Mouse (Mus musculus) urinary bladder, postnatal 14 days (tissue): ENCODE measurements around the gene Arf4.
"Not testable (repeated sequence)": the region's sequence is repeated elsewhere in the genome, so short reads cannot be mapped to it uniquely, and the experiment has no call there.

Source experiments
- DNase-seq: peaks from one replicate; pipeline ENCODE4 v3.0.0; 2021; ENCODE audit warnings: low spot score

Arf4 gene

DNA sequence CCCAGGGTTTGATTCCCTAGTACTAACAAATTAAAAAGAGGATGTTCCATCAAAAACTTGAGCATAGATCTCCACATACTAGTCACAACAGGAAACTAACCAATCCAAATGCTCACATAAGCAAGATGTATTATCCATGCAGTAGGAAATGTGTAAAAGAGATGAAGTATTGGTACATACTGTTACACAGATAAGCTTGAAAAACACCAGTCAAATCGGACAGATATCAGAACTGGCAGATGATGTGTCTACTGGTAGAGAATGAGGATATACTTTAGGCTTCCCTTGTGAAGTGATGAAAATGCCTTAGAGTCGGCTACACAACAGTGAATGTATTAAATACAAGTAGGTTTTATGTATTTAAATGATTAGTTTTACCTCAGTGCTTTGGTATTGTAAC lies 24.6 kb downstream of the Arf4 start:
- no peak for DNase-seq

- no peak for DNase-seq
These were observed 26.0 kb downstream of the Arf4 start for GRCm38 (mm10) chr14:26663851-26664250.

DNA sequence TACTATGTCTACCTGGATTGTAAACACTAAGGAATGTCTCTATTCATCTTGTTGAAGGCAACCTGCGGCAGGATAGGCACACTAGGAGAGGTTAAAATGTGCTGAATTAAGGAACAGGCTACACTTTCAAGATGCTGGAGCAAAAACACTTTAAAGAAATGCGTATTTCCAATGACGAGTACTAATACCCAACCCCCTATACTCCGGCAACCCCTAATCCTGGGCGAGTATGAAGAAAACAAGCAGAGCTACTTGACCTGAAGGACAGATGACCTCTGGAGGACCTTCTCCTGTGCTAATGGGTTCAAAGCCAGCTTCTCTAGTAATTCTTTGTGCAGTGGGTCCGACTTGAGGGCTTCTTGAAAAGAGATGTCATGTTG lies 30.1 kb downstream of the Arf4 start:
- DNase-seq, result no peak

DNA sequence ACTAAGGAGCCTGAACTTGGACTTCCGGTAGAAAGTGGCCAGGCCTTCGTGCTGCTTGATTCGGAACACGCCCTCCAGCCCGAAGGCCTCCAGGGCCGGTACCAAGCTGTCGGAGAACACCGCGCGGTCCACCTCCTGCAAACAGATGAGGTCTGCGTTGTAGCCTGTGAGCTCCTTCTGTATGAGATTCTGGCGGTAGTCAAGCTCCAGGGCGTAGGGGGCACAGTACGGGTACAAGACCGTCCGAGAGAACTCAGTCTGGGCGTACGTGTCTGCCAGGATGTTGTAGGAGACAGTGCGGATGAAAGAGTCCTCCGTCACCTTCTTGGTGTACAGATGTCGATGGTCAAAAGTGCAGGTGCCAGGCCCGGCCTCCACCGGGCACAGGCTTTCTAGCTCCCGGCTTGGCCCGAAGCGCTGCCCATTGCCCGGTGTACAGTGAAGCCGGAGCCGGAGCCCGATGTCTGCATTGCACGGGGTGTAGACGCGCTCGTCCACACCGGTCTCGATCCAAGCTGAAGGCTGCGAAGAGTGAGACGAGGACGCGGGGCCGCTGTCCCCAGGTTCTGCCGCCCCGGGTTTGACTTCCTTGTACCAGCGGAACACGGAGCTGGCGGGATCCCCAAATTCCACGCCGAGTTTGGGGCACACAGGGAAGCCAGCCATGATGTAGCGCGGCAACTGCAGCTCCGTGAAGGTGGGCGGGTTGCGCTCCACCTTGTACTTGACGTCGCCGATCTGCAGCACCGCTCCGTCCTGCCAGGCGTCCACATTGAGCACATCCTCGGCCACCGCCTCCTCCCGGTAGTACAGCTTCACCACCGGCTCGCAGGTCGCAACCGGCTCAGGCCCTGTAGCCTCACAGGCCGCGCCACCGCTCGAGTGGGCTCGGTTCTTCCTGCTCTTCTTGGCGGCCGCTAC lies 30.8 kb downstream of the Arf4 start:
- DNase-seq, result peak; percentile 36

DNA sequence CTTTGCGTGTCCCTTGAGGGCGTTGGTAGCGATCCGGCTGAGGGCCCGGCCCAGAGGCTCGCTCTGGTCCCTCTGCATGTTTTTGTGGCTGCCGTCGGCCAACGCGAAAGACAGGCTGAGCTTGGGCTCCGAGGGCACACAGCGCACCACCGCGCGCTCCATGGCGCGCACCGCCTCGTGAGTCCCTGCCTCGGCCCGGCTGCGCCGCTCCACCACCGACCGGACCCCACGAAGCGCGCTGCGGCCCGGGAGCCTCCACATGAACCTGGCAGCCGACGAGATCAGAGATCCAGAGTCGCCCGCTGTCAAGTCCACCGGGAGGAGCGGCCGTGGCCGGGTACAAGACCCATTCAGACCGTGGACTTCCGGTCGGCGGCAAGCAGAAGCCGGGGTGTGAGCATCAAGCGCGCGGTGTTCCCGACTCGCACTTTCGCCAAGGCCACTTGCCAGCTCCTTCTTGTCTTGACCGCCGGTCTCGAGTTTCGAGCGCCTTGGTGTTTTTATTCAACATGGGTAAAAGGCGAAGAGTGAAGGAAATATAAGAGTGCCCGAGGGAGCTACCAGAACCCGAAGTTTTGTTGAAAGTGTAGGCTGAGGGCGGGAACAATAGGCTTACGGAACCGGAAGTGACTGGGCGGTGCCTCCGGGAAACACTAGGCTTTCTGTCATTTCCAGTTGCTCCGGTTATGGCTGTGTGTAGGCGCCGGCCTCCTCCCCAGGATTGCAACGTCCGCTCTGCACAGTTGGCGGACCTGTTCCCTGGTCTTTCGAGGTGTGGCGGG lies 31.6 kb downstream of the Arf4 start, which contains the start of gene Pde12:
TSS of gene Pde12 (minus strand) at position 592 of the 782 bp plus-strand sequence.
- peak; percentile 88 for DNase-seq

- no peak for DNase-seq
These were observed 33.1 kb downstream of the Arf4 start for GRCm38 (mm10) chr14:26670964-26671363.

GRCm38 (mm10) chr14:26671870-26672615 lies 34.2 kb downstream of the Arf4 start:
- not testable (repeated sequence) for DNase-seq

- DNase-seq, result not testable (repeated sequence)
These were observed 36.7 kb downstream of the Arf4 start for GRCm38 (mm10) chr14:26674476-26675169.

GRCm38 (mm10) chr14:26675371-26675770 lies 37.5 kb downstream of the Arf4 start:
- DNase-seq, result peak; percentile 33

DNA sequence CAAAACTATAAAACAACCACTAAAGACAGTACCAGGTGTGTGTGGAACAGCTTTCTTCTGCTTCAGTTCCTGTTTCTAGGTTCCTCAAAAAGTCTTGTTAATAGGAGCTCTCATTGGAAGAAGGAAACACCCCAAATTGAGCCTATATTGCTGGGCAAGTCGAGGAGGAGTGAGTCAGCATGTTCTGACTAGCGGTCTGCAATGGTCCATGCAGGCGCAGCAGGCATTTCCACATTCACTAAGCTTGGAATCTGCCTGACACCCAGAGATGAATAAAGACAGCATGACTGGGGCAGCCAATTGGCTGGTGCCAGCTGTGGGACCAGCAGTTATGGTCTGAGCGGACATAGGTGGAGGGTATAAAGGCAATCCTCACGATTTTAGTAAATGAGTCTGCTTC lies 37.9 kb downstream of the Arf4 start:
- DNase-seq, result no peak

DNA sequence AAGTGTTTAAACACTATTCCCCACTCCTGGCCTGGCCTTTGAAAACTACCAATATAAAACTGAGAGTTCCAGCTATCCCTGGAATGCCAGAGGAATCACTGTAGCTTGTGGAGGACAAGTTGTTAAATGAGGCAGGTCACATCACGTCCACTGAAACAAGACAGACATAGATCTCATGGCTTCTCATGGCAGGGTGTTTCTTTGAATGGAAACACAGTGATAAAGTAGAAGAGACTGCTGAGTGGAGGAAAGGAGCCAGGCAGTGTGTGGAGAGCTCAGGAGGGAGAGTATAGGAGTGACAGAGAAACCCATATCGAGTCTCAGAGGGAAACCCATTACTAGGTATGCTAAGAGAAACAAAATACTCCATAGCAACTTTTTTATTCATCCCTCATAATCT lies 52.9 kb downstream of the Arf4 start:
- DNase-seq, result no peak

DNA sequence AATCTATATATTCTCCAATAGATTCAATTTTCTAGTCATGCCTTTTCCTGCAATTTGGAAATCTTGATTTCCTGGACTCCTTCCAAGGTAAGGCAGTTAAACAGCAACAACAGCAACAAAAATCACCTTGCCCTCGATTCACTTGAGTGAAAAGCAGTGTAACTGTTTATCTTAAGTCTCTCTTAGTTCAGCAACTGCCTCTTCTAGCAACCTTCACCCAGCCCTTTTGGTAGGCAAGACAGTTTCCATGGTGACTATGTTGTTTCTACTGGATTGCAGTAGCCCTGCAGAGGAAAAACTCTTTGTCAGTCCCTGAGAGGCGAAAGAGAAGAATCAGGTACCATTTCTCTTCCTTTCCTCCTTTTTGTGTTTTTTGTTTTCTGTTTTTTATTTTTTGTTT lies 53.5 kb downstream of the Arf4 start:
- DNase-seq, result no peak

DNA sequence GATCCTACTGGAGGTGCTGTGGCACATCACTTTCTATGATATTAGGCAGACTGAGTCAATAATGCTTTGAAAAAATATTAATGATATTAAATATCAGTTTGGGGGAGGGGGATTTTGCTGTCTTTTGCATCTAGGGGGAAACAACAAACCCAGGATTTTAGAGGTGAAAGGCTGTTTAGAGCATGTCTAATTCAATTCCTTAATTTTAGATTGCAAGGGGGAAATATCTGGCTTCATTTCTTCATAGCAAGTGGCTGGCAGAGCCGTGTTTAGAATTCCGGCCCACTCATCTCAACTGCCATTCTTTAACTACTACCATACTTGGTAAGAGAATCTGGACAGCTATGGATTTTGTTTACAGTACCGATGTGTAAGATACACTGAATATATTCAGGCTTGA lies 55.1 kb downstream of the Arf4 start, which contains the start of gene Dnah12:
TSS of gene Dnah12 (plus strand) at position 301 of the 400 bp plus-strand sequence.
- no peak for DNase-seq

DNA sequence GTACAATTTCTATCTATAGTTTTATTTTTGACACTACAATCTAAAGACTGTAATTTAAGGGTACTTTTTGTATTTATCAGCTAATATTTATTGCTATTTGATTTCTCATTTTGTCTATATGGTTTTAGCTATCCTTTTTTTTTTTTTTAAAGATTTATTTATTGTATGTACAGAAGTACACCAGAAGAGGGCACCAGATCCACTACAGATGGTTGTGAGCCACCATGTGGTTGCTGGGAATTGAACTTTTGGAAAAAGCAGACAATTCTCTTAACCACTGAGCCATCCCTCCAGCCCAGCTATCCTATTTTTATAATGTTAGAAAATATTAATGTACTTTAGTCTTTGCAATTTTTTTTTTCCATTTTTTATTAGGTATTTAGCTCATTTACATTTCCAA lies 60.0 kb downstream of the Arf4 start:
- no peak for DNase-seq

DNA sequence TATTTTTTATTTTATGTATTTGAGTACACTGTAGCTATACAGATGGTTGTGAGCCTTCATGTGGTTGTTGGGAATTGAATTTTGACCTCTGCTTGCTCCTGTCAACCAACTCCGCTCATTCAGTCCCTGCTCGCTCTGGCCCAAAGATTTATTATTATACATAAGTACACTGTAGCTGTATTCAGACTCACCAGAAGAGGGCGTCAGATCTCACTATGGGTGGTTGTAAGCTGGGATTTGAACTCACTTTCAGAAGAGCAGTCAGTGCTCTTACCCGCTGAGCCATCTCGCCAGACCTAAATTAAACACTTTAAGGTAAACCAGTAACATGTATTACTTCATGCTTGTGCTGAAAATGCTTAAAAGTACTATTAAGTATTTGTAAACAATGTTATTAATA lies 67.4 kb downstream of the Arf4 start:
- not testable (repeated sequence) for DNase-seq
